ENCODE assay signal across 8 mouse cellular contexts in genomic region chr19:30029894-30030635, GRCm38 (mm10). TPM values are rescaled to one million over a fixed set of nuclear protein-coding genes. Genes with fewer than 3 reads are reported as not detected.
DNase-seq lines count a peak whose midpoint lies in the region; ATAC-seq and TF ChIP-seq lines count a peak whose summit lies in the region.

Gene Uhrf2 (plus strand): TSS chr19:30030513.

- H3K4me1 ChIP-seq in heart, embryonic 12.5 days (replicated peaks), result peaks cover 17% of the 10 kb centered on the region
- peaks cover 11% of the 10 kb centered on the region; the same call in 1 of the 2 replicates for H3K4me1 ChIP-seq in kidney, postnatal 0 days (replicated peaks; ENCODE audit: insufficient read depth, low read length)
- peaks cover 19% of the 10 kb centered on the region for H3K4me1 ChIP-seq in liver, embryonic 11.5 days (replicated peaks; ENCODE audit: control insufficient read depth, insufficient read depth, low read length)
- peaks cover 16% of the 10 kb centered on the region; the same call in 1 of the 2 replicates for H3K4me1 ChIP-seq in stomach, embryonic 14.5 days (ENCODE audit: control insufficient read depth, insufficient read depth, low read length)

- peak within 1 kb of the TSS; percentile 81 for H3K4me3 ChIP-seq in heart, embryonic 12.5 days
- H3K4me3 ChIP-seq in kidney, postnatal 0 days (replicated peaks; ENCODE audit: low read depth, low read length), result peak within 1 kb of the TSS; percentile 92
- H3K4me3 ChIP-seq in liver, embryonic 11.5 days (ENCODE audit: low read depth, low read length), result peak within 1 kb of the TSS; percentile 100
- peak within 1 kb of the TSS; percentile 99 for H3K4me3 ChIP-seq in stomach, embryonic 14.5 days (ENCODE audit: low read depth, low read length)

- H3K27me3 ChIP-seq in heart, embryonic 12.5 days (replicated peaks), result peaks cover 6% of the 10 kb centered on the region; the same call in 1 of the 2 replicates
- no peaks in the 10 kb centered on the region for H3K27me3 ChIP-seq in kidney, postnatal 0 days (ENCODE audit: insufficient read depth, low read length)
- H3K27me3 ChIP-seq in liver, embryonic 11.5 days (replicated peaks; ENCODE audit: control insufficient read depth, insufficient read depth, low read length), result no peaks in the 10 kb centered on the region
- no peaks in the 10 kb centered on the region for H3K27me3 ChIP-seq in stomach, embryonic 14.5 days (ENCODE audit: control insufficient read depth, insufficient read depth, low read length)

- 2% methylated on average over 74 of the region's 74 CpGs for WGBS in heart, embryonic 12.5 days
- 2% methylated on average over 74 of the region's 74 CpGs for WGBS in kidney, postnatal 0 days
- WGBS in liver, embryonic 11.5 days, result 3% methylated on average over 72 of the region's 74 CpGs
- WGBS in stomach, embryonic 14.5 days, result 2% methylated on average over 73 of the region's 74 CpGs

- 0 out of 2 replicates have a peak, but pooled peaks cover 3% of the 10 kb centered on the region for H3K36me3 ChIP-seq in heart, embryonic 12.5 days
- no peaks in the 10 kb centered on the region for H3K36me3 ChIP-seq in kidney, postnatal 0 days (ENCODE audit: insufficient read depth, low read length)
- no peaks in the 10 kb centered on the region for H3K36me3 ChIP-seq in liver, embryonic 11.5 days (ENCODE audit: control insufficient read depth, insufficient read depth, low read length)
- H3K36me3 ChIP-seq in stomach, embryonic 14.5 days (ENCODE audit: control insufficient read depth, insufficient read depth, low read length), result no peaks in the 10 kb centered on the region; the same call in 1 of the 2 replicates

- peak; percentile 92 for ATAC-seq in erythroid progenitor cell, adult 5-6 weeks (replicated peaks; ENCODE audit: low FRiP score, poor library complexity, severe bottlenecking)
- peak; percentile 97 for ATAC-seq in heart, embryonic 12.5 days (ENCODE audit: insufficient number of reproducible peaks, low FRiP score)
- ATAC-seq in kidney, postnatal 0 days (replicated peaks; ENCODE audit: low FRiP score, low read depth), result peak; percentile 97
- peak; percentile 93 for ATAC-seq in liver, embryonic 11.5 days (replicated peaks; ENCODE audit: low FRiP score)
- peak; percentile 95 for ATAC-seq in stomach, embryonic 14.5 days (ENCODE audit: insufficient number of reproducible peaks, insufficient read depth, low FRiP score, low read depth)

- DNase-seq in CD4-positive helper T cell, adult 2 months (ENCODE audit: low read depth, low spot score), result peak; percentile 97
- DNase-seq in brain, embryonic 18.5 days (ENCODE audit: low read depth, low spot score), result peak; percentile 92
- peak; percentile 97 for DNase-seq in kidney, postnatal 0 days (ENCODE audit: low spot score)
- peak; percentile 92 for DNase-seq in liver, embryonic 11.5 days (ENCODE audit: low spot score)
- peak; percentile 97 for DNase-seq in naive thymus-derived CD4-positive, alpha-beta T cell, adult 2 months (ENCODE audit: low read depth)

- H3K27ac ChIP-seq in heart, embryonic 12.5 days (ENCODE audit: poor library complexity, severe bottlenecking), result peak within 1 kb of the TSS; percentile 94
- peak within 1 kb of the TSS; percentile 95 for H3K27ac ChIP-seq in kidney, postnatal 0 days
- peak within 1 kb of the TSS; percentile 92 for H3K27ac ChIP-seq in liver, embryonic 11.5 days (ENCODE audit: low read depth, low read length)
- peak within 1 kb of the TSS; percentile 97 for H3K27ac ChIP-seq in stomach, embryonic 14.5 days (ENCODE audit: low read length)

- H3K9me3 ChIP-seq in heart, embryonic 12.5 days (replicated peaks), result no peaks in the 10 kb centered on the region
- H3K9me3 ChIP-seq in kidney, postnatal 0 days (replicated peaks; ENCODE audit: low read length), result no peaks in the 10 kb centered on the region
- H3K9me3 ChIP-seq in liver, embryonic 11.5 days (ENCODE audit: control insufficient read depth, low read length), result no peaks in the 10 kb centered on the region
- H3K9me3 ChIP-seq in stomach, embryonic 14.5 days (ENCODE audit: control insufficient read depth, low read depth, low read length), result no peaks in the 10 kb centered on the region

- TF ChIP-seq CTCF in kidney, postnatal 0 days (IDR thresholded peaks at IDR 0.05; ENCODE audit: low read depth), result no peak

- H3K4me2 ChIP-seq in heart, embryonic 12.5 days, result peak within 1 kb of the TSS; percentile 82
- peak within 1 kb of the TSS; percentile 75 for H3K4me2 ChIP-seq in kidney, postnatal 0 days (ENCODE audit: low read length)
- H3K4me2 ChIP-seq in liver, embryonic 11.5 days, result peak within 1 kb of the TSS; percentile 85
- H3K4me2 ChIP-seq in stomach, embryonic 14.5 days (replicated peaks; ENCODE audit: low read depth, low read length), result peak within 1 kb of the TSS; percentile 73

- H3K9ac ChIP-seq in heart, embryonic 12.5 days, result peak within 1 kb of the TSS; percentile 98
- peak within 1 kb of the TSS; percentile 99 for H3K9ac ChIP-seq in kidney, postnatal 0 days (ENCODE audit: low read depth, low read length)
- peak within 1 kb of the TSS; percentile 91 for H3K9ac ChIP-seq in liver, embryonic 11.5 days (ENCODE audit: low read depth, low read length)
- H3K9ac ChIP-seq in stomach, embryonic 14.5 days (replicated peaks; ENCODE audit: low read depth, low read length), result peak within 1 kb of the TSS; percentile 100

RNA-seq across cellular contexts. Expression of gene Uhrf2, which starts in this region (rescaled TPM):
- 151 and 220 TPM in 2 replicates for total RNA-seq in erythroid progenitor cell, adult 5-6 weeks (2015; ENCODE audit: low replicate concordance)
- total RNA-seq in erythroid progenitor cell, adult 5-6 weeks (2017; ENCODE audit: low replicate concordance), result 132 and 155 TPM in 2 replicates
- 61.6 and 68.4 TPM in 2 replicates for polyA plus RNA-seq in heart, embryonic 12.5 days (2016; fragmentation: Nextera tagmentation; extraction: Ambion mirVana)
- polyA plus RNA-seq in kidney, postnatal 0 days (2015; fragmentation: Nextera tagmentation; extraction: Ambion mirVana), result 47.6 TPM in 2 replicates
- 58.6 and 65.9 TPM in 2 replicates for polyA plus RNA-seq in liver, embryonic 11.5 days (2014; fragmentation: Nextera tagmentation; extraction: Ambion mirVana)
- 90.1 and 90.5 TPM in 2 replicates for polyA plus RNA-seq in stomach, embryonic 14.5 days (2014; fragmentation: Nextera tagmentation; extraction: Ambion mirVana)

Comparison
In these comparisons a context has a peak if more than half of its experiments do, and no peak if none do; other contexts are left out.
1. Peak in every context shown above with its lines: DNase-seq, ATAC-seq, H3K4me3 ChIP-seq and H3K27ac ChIP-seq.